9 mouse cellular contexts compared by ENCODE assay signal in the genomic region with DNA sequence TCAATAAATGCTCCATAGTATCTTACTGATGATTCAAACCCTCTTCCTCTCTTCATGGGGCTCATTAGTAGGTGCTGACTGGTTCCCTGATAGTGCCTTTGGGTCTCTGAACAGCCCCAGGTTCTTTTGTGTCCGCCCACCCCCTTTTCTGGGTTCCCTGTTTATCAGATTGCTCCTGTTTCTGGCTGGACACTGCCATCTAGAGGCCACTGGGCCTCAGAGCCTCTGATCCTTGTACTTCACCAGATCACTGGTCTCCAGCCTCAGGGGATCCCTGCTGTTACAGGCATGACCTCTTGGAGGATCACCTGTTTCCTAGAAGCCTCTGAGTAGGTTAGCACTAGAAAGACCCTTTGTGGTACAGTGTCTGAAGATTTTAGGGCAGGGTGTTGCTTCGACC. TPM values are rescaled to one million over a fixed set of nuclear protein-coding genes. Genes with fewer than 3 reads are reported as not detected.
DNase-seq lines count a peak whose midpoint lies in the region; ATAC-seq and TF ChIP-seq lines count a peak whose summit lies in the region.
"Had no signal": no experiment of that assay in that cellular context is flagged by ENCODE, and none has a peak within 500 bp of the region (broad histone marks: within the 10 kb centered on the region; RNA-seq: fewer than 3 reads in every experiment).

No protein-coding gene starts in this region.

- no peaks in the 10 kb centered on the region for H3K36me3 ChIP-seq in ES-E14 (ENCODE audit: control insufficient read depth, insufficient read depth, low read length, poor library complexity, severe bottlenecking)
- peaks cover 3% of the 10 kb centered on the region; the same call in 1 of the 2 replicates for H3K36me3 ChIP-seq in forebrain, embryonic 13.5 days (ENCODE audit: poor library complexity, severe bottlenecking)
- no peaks in the 10 kb centered on the region for H3K36me3 ChIP-seq in lung, postnatal 0 days (ENCODE audit: insufficient read depth, low read length)
- H3K36me3 ChIP-seq: hindbrain, embryonic 15.5 days had no signal

- intact Hi-C loops in heart, postnatal 36 days (cut with DNase I): loop anchor here (1.0 to 5.0 kb wide), 5 partner anchors 62 to 398 kb away; no protein-coding TSS in a partner anchor

- H3K9ac ChIP-seq in ES-E14 (ENCODE audit: insufficient read depth, low read depth, low read length, poor library complexity, severe bottlenecking): no peak overlapping the region
- H3K9ac ChIP-seq in forebrain, embryonic 13.5 days: no peak overlapping the region
- no peak overlapping the region for H3K9ac ChIP-seq in lung, postnatal 0 days (replicated peaks; ENCODE audit: low read depth)
- H3K9ac ChIP-seq: hindbrain, embryonic 15.5 days had no signal

- no peaks in the 10 kb centered on the region for H3K9me3 ChIP-seq in ES-E14 (ENCODE audit: control insufficient read depth, insufficient read depth, low read depth, low read length)
- H3K9me3 ChIP-seq in forebrain, embryonic 13.5 days (replicated peaks): no peaks in the 10 kb centered on the region
- no peaks in the 10 kb centered on the region for H3K9me3 ChIP-seq in lung, postnatal 0 days (ENCODE audit: low read length)
- H3K9me3 ChIP-seq: hindbrain, embryonic 15.5 days had no signal

- no peak overlapping the region for H3K4me3 ChIP-seq in ES-E14 (ENCODE audit: insufficient read depth in 1 of 2, low read depth in 1 of 2, low read length in 2 of 2, poor library complexity in 1 of 2, severe bottlenecking in 1 of 2)
- no peak overlapping the region for H3K4me3 ChIP-seq in forebrain, embryonic 13.5 days
- no peak overlapping the region for H3K4me3 ChIP-seq in lung, postnatal 0 days (ENCODE audit: low read depth, low read length)
- H3K4me3 ChIP-seq: hindbrain, embryonic 15.5 days had no signal

- peak; percentile 93 for TF ChIP-seq CTCF in lung, postnatal 0 days (IDR thresholded peaks at IDR 0.05)

- H3K4me2 ChIP-seq in forebrain, embryonic 13.5 days: no peak overlapping the region
- no peak overlapping the region for H3K4me2 ChIP-seq in lung, postnatal 0 days (replicated peaks; ENCODE audit: low read depth, low read length)
- H3K4me2 ChIP-seq: hindbrain, embryonic 15.5 days had no signal

- WGBS in forebrain, embryonic 13.5 days: 31% methylated on average over 2 of the region's 2 CpGs
- WGBS in lung, postnatal 0 days: 36% methylated on average over 2 of the region's 2 CpGs

- DNase-seq in ES-E14 (ENCODE audit: low read depth, low spot score): peak; percentile 79
- peak; percentile 55 for DNase-seq in c-Kit-positive CD71-negative TER-119-negative erythroid progenitor cells, embryonic 14.5 days (ENCODE audit: low read depth)
- DNase-seq in heart, postnatal 36 days: peak; percentile 72 to 75
- DNase-seq in layer of hippocampus, adult 18-20 months (ENCODE audit: low spot score in 2 of 2): peak; percentile 53 to 87
- DNase-seq in lung, postnatal 0 days (ENCODE audit: low spot score): peak; percentile 80
- DNase-seq in ovary, postnatal 36 days (ENCODE audit: low spot score): peak; percentile 63
- DNase-seq in thymus, postnatal 25 days: peak; percentile 72

- H3K27ac ChIP-seq in ES-E14 (ENCODE audit: insufficient read depth, low read depth, low read length, poor library complexity, severe bottlenecking): no peak overlapping the region
- no peak overlapping the region for H3K27ac ChIP-seq in forebrain, embryonic 13.5 days
- H3K27ac ChIP-seq in lung, postnatal 0 days (ENCODE audit: low read length): no peak overlapping the region
- H3K27ac ChIP-seq: hindbrain, embryonic 15.5 days had no signal

- no peaks in the 10 kb centered on the region for H3K27me3 ChIP-seq in forebrain, embryonic 13.5 days
- no peaks in the 10 kb centered on the region for H3K27me3 ChIP-seq in lung, postnatal 0 days (replicated peaks; ENCODE audit: insufficient read depth, low read length)
- H3K27me3 ChIP-seq: hindbrain, embryonic 15.5 days had no signal

- in situ Hi-C loops in ES-E14 (cut with MboI; ENCODE audit: low sequenced_read_pairs in 2 of 2, unreplicated experiment in 2 of 2): loop anchor here in 1 of 2 experiments (10.0 to 25.0 kb wide), 2 partner anchors 175 to 457 kb away; no protein-coding TSS in a partner anchor

- TF ChIP-seq EP300 in lung, postnatal 0 days (IDR thresholded peaks at IDR 0.05): no peak

- H3K4me1 ChIP-seq in ES-E14 (ENCODE audit: control insufficient read depth in 2 of 2, insufficient read depth in 2 of 2, low read length in 2 of 2, poor library complexity in 1 of 2): peaks cover 4 to 18% of the 10 kb centered on the region in 2 experiments
- no peaks in the 10 kb centered on the region for H3K4me1 ChIP-seq in forebrain, embryonic 13.5 days
- no peaks in the 10 kb centered on the region for H3K4me1 ChIP-seq in lung, postnatal 0 days (ENCODE audit: insufficient read depth, low read depth, low read length)
- H3K4me1 ChIP-seq: hindbrain, embryonic 15.5 days had no signal

- peak; percentile 63; the same call in 1 of the 2 replicates for ATAC-seq in forebrain, embryonic 13.5 days
- peak; percentile 76 for ATAC-seq in lung, postnatal 0 days

TF ChIP-seq in ES-E14, 5 proteins besides CTCF, POLR2A, EP300 and RAD21:
- no peak for TF ChIP-seq CHD2 (IDR thresholded peaks at IDR 0.05; ENCODE audit: low read depth, low read length)
- TF ChIP-seq ZC3H11A (IDR thresholded peaks at IDR 0.05; ENCODE audit: borderline replicate concordance, low read depth, low read length): peak; percentile 65; the same call in 1 of the 2 replicates

RNA-seq across cellular contexts. Expression of a gene that starts 39.8 kb away (rescaled TPM):
- 46.6 and 47.4 TPM in 2 replicates for total RNA-seq in ES-E14 (2012; rRNA removed)
- polyA plus RNA-seq in forebrain, embryonic 13.5 days (2015; fragmentation: Nextera tagmentation; extraction: Ambion mirVana): 26.3 and 27.4 TPM in 2 replicates
- 100 to 1,000 TPM; 117 to 136 TPM for total RNA-seq in heart, postnatal 36 days (2021)
- total RNA-seq in layer of hippocampus, adult 18-20 months (2021): 100 to 1,000 TPM; 100 to 102 TPM
- 19.7 and 20.3 TPM in 2 replicates for polyA plus RNA-seq in lung, postnatal 0 days (2015; fragmentation: Nextera tagmentation; extraction: Ambion mirVana)
